Mouse (Mus musculus): ENCODE measurements at regions not wholly inside any gene's neighbourhood (a gene's known extent, or its start where the extent isn't known, plus 50 kb on each side); places are given as distances from the start of the nearest gene placed in this dataset.

DNA sequence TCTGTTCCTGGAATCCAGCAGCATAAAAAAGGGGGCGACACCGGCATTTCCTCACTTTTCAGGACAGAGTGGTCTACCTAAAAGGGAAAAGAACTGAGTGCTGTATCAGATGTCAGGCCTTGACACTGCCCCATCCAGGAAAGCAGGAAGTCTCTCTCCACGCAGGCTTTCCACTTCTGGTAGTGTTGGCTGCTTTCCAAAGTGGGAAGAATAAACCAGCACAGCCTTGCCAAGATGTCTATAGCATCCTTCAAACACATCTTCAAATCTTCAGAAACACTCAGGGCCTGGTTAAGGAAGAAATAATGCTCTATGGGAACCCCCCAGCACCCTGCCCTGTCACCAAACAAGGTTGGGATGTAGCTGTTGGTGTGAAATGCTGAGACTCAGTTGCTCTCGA, 127.5 kb upstream of the 1700025G04Rik start:
- Histone ChIP-seq H3K4me2 (ENCODE audit: low read depth, low read length) (no peak overlapping the region), H3K36me3 (replicated peaks; ENCODE audit: control insufficient read depth, insufficient read depth, low read depth, low read length) (no peaks in the 10 kb centered on the region), H3K4me3 (ENCODE audit: low read depth, low read length) (no peak overlapping the region), H3K9me3 (replicated peaks; ENCODE audit: control insufficient read depth, low read length) (no peaks in the 10 kb centered on the region), H3K9ac (replicated peaks; ENCODE audit: low read length) (no peak overlapping the region), H3K27me3 (ENCODE audit: control insufficient read depth, insufficient read depth, low read length) (no peaks in the 10 kb centered on the region), H3K27ac (replicated peaks; ENCODE audit: low read depth, low read length) (no peak overlapping the region), H3K4me1 (ENCODE audit: control insufficient read depth, insufficient read depth, low read length) (no peaks in the 10 kb centered on the region)
- 66% methylated on average over 4 of the region's 4 CpGs for WGBS
- ATAC-seq (replicated peaks; ENCODE audit: insufficient number of reproducible peaks, low FRiP score, low TSS enrichment, low read depth): no peak
- DNase-seq (ENCODE audit: low spot score): no peak

DNA sequence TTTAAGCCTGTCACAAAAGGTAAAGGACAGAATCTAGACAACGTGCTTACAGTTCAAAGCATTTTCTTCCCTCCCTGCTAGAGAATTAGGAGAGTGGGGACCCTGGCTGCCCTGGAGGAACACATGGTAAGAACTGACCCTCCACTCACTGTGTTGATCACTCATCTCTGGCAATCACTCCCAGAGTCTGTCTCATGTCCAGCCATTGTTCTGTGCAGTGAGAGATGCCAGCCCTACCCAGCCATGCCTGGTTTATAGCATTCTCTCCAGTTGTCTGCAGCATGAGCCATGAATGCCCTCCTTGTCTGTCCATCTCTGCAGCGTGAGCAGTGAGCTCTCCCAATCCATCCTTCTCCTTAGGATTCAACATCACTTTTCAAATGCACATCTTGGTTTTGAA, 124.5 kb upstream of the 1700025G04Rik start:
- Histone ChIP-seq H3K9me3 (replicated peaks; ENCODE audit: control insufficient read depth, low read length) (no peaks in the 10 kb centered on the region), H3K36me3 (replicated peaks; ENCODE audit: control insufficient read depth, insufficient read depth, low read depth, low read length) (no peaks in the 10 kb centered on the region), H3K27ac (replicated peaks; ENCODE audit: low read depth, low read length) (no peak overlapping the region), H3K4me2 (ENCODE audit: low read depth, low read length) (no peak overlapping the region), H3K27me3 (ENCODE audit: control insufficient read depth, insufficient read depth, low read length) (no peaks in the 10 kb centered on the region), H3K9ac (replicated peaks; ENCODE audit: low read length) (no peak overlapping the region), H3K4me3 (ENCODE audit: low read depth, low read length) (no peak overlapping the region), H3K4me1 (ENCODE audit: control insufficient read depth, insufficient read depth, low read length) (no peaks in the 10 kb centered on the region)
- WGBS: 73% methylated on average over 2 of the region's 2 CpGs
- DNase-seq (ENCODE audit: low spot score) (no peak), ATAC-seq (replicated peaks; ENCODE audit: insufficient number of reproducible peaks, low FRiP score, low TSS enrichment, low read depth) (no peak)

DNA sequence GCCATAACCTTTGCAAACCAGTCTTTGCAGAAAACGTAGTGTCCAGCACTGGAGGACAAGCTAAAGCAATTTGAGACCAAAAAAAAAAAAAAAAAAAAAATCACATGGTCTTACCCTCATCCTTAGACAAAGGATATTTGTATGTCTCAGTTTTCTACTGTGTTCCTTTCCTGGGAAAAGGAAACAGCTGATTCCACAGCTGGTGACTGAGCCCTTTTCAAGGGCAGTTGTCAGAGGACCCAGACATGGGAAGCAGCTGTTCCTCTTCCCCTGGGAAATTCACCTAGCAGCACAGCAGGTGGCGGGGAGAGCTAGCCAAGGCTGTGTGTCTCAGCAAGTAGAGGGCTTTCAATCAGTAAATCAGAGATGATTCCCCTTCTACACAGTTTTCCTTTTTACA, 113.3 kb upstream of the 1700025G04Rik start:
- Histone ChIP-seq H3K4me1 (ENCODE audit: control insufficient read depth, insufficient read depth, low read length) (no peaks in the 10 kb centered on the region), H3K9me3 (replicated peaks; ENCODE audit: control insufficient read depth, low read length) (no peaks in the 10 kb centered on the region), H3K9ac (replicated peaks; ENCODE audit: low read length) (no peak overlapping the region), H3K36me3 (replicated peaks; ENCODE audit: control insufficient read depth, insufficient read depth, low read depth, low read length) (no peaks in the 10 kb centered on the region), H3K27ac (replicated peaks; ENCODE audit: low read depth, low read length) (no peak overlapping the region), H3K27me3 (ENCODE audit: control insufficient read depth, insufficient read depth, low read length) (no peaks in the 10 kb centered on the region), H3K4me3 (ENCODE audit: low read depth, low read length) (no peak overlapping the region), H3K4me2 (ENCODE audit: low read depth, low read length) (no peak overlapping the region)
- 44% methylated on average over 2 of the region's 2 CpGs for WGBS
- DNase-seq (ENCODE audit: low spot score) (peak; percentile 51), ATAC-seq (replicated peaks; ENCODE audit: insufficient number of reproducible peaks, low FRiP score, low TSS enrichment, low read depth) (no peak; the same call in 1 of the 2 replicates)

DNA sequence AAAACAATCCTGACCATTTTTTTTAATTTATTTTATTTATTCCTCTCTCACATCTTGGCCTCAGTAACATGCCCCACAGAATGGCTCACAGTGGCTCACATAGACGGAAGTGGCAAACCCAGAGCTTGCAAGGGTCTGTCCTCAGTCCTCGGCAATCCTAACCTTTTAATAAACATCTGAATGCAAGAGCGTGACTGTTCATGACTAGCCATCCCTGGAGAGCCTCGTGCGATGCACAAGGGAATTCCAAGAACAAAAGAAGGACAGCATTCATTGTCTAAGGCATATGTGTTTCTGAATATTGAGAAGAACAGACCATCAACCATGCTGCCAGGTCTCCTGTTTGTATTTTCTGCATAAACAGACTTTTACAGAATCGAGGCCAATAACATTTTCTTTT, 98.8 kb upstream of the 1700025G04Rik start:
- H3K27me3 ChIP-seq (ENCODE audit: control insufficient read depth, insufficient read depth, low read length): no peaks in the 10 kb centered on the region
- no peaks in the 10 kb centered on the region for H3K9me3 ChIP-seq (replicated peaks; ENCODE audit: control insufficient read depth, low read length)
- WGBS: 66% methylated on average over 6 of the region's 6 CpGs
- H3K27ac ChIP-seq (replicated peaks; ENCODE audit: low read depth, low read length): no peak overlapping the region
- no peak overlapping the region for H3K9ac ChIP-seq (replicated peaks; ENCODE audit: low read length)
- no peak for DNase-seq (ENCODE audit: low spot score)
- H3K36me3 ChIP-seq (replicated peaks; ENCODE audit: control insufficient read depth, insufficient read depth, low read depth, low read length): no peaks in the 10 kb centered on the region
- H3K4me2 ChIP-seq (ENCODE audit: low read depth, low read length): no peak overlapping the region
- no peak for ATAC-seq (replicated peaks; ENCODE audit: insufficient number of reproducible peaks, low FRiP score, low TSS enrichment, low read depth)
- no peaks in the 10 kb centered on the region for H3K4me1 ChIP-seq (ENCODE audit: control insufficient read depth, insufficient read depth, low read length)
- no peak overlapping the region for H3K4me3 ChIP-seq (ENCODE audit: low read depth, low read length)

DNA sequence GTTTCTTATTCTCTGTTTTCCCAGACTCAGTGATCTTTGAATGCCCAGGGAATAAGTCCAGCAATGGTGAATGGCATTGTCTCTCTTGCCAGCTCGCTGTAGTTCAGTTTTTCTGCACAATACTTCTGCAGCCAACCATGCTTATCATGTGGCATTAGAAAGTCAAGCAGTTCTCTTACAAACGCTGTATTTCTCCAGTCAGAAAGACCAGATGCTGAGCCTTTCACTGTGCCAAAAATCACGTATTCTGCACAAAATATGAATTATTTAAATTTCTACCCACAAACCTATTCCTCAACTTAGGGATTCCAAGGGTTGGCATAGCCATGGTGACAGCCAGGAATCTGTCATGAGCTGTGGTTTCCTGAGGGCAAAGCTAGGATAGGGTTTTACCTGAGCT, 95.0 kb upstream of the 1700025G04Rik start:
- Histone ChIP-seq H3K27ac (replicated peaks; ENCODE audit: low read depth, low read length) (no peak overlapping the region), H3K9ac (replicated peaks; ENCODE audit: low read length) (no peak overlapping the region), H3K27me3 (ENCODE audit: control insufficient read depth, insufficient read depth, low read length) (no peaks in the 10 kb centered on the region), H3K4me2 (ENCODE audit: low read depth, low read length) (no peak overlapping the region), H3K9me3 (replicated peaks; ENCODE audit: control insufficient read depth, low read length) (no peaks in the 10 kb centered on the region), H3K4me1 (ENCODE audit: control insufficient read depth, insufficient read depth, low read length) (no peaks in the 10 kb centered on the region), H3K4me3 (ENCODE audit: low read depth, low read length) (no peak overlapping the region), H3K36me3 (replicated peaks; ENCODE audit: control insufficient read depth, insufficient read depth, low read depth, low read length) (no peaks in the 10 kb centered on the region)
- WGBS: 85% methylated on average over 3 of the region's 3 CpGs
- ATAC-seq (replicated peaks; ENCODE audit: insufficient number of reproducible peaks, low FRiP score, low TSS enrichment, low read depth) (no peak), DNase-seq (ENCODE audit: low spot score) (no peak)

DNA sequence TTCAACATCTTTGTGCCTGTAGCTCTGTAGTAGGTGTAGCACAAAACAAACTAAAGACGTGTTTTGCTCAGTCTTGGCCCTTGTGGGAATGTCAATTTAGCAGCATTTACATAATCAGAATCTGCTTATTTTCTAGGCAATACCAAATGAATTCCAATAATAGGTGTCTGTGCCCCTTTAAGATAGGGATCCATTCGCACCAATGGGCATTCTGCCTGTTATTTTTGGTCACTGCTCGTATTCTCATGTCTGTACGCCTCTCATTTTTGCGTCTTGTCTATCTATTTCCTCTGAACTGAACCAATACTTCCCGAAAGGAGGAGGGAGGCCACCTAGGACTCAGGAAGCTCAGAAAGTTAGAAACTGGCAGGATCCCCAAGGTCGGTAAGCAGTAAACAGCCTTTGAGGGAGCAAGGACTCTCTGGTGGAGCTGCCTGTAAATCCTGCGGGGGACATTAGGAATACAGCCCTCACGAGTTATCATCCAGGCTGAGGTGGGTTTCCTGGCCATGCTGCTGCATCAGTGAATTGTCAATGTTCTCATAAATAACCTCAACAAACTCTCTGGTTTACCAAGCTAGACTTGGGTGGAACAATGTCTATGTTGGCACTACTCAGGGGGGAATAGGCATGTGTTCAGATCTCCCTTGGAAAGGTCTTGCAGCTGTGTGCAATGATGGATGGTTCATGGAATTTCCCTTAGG, 86.5 kb upstream of the 1700025G04Rik start:
- WGBS: 83% methylated on average over 9 of the region's 9 CpGs
- no peak for ATAC-seq (replicated peaks; ENCODE audit: insufficient number of reproducible peaks, low FRiP score, low TSS enrichment, low read depth)

DNA sequence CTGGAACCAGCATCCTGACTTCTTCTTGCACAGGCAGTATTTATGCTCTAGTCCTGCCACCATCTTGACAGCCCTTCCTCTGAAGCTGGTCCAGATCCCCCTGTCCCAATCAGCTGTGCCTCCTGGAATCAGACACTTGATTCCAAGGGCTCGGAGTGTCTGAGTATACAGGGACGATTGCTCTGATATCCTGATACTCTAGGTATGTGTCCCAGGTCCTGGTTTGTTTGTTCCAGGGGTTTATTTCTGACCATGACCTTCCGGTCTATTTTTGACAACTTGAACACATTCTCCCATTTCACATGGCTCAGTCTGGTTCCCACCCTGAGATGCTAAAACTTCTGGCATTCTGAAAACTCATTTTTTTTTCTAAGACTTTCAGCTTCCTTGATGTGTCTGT, 85.8 kb upstream of the 1700025G04Rik start:
- no peak overlapping the region for H3K4me2 ChIP-seq (ENCODE audit: low read depth, low read length)
- DNase-seq (ENCODE audit: low spot score): no peak
- no peaks in the 10 kb centered on the region for H3K4me1 ChIP-seq (ENCODE audit: control insufficient read depth, insufficient read depth, low read length)
- no peak overlapping the region for H3K9ac ChIP-seq (replicated peaks; ENCODE audit: low read length)
- no peak overlapping the region for H3K27ac ChIP-seq (replicated peaks; ENCODE audit: low read depth, low read length)
- WGBS: 85% methylated on average over 3 of the region's 3 CpGs
- H3K36me3 ChIP-seq (replicated peaks; ENCODE audit: control insufficient read depth, insufficient read depth, low read depth, low read length): no peaks in the 10 kb centered on the region
- H3K4me3 ChIP-seq (ENCODE audit: low read depth, low read length): no peak overlapping the region
- no peaks in the 10 kb centered on the region for H3K9me3 ChIP-seq (replicated peaks; ENCODE audit: control insufficient read depth, low read length)
- no peak for ATAC-seq (replicated peaks; ENCODE audit: insufficient number of reproducible peaks, low FRiP score, low TSS enrichment, low read depth)
- H3K27me3 ChIP-seq (ENCODE audit: control insufficient read depth, insufficient read depth, low read length): no peaks in the 10 kb centered on the region

More for the DNA sequence above, 86.5 kb upstream of the 1700025G04Rik start:
- DNase-seq (ENCODE audit: low spot score): no peak
- Histone ChIP-seq H3K4me3 (ENCODE audit: low read depth, low read length) (no peak overlapping the region), H3K36me3 (replicated peaks; ENCODE audit: control insufficient read depth, insufficient read depth, low read depth, low read length) (no peaks in the 10 kb centered on the region), H3K27ac (replicated peaks; ENCODE audit: low read depth, low read length) (no peak overlapping the region), H3K9ac (replicated peaks; ENCODE audit: low read length) (no peak overlapping the region), H3K9me3 (replicated peaks; ENCODE audit: control insufficient read depth, low read length) (no peaks in the 10 kb centered on the region), H3K4me1 (ENCODE audit: control insufficient read depth, insufficient read depth, low read length) (no peaks in the 10 kb centered on the region), H3K27me3 (ENCODE audit: control insufficient read depth, insufficient read depth, low read length) (no peaks in the 10 kb centered on the region), H3K4me2 (ENCODE audit: low read depth, low read length) (no peak overlapping the region)

DNA sequence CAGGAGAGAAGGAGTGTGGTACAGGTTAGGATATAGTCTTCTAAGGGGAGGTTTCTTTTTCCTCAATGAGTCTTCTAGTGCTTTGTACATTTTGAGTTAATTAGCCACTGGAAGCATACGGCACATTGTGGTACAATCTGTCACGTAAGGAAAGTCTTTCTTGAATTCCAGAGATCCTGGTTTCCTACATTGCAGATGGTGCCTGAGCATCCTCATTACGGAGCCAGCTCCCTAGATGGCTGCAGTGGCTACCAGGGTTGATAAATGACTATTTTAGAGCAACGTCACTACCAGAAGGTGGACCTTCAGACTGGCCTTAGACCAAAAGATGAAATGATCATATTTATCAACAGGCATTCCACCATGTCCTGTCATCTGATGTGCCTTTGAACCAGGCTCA, 84.5 kb upstream of the 1700025G04Rik start:
- no peak overlapping the region for H3K27ac ChIP-seq (replicated peaks; ENCODE audit: low read depth, low read length)
- DNase-seq (ENCODE audit: low spot score) (no peak), ATAC-seq (replicated peaks; ENCODE audit: insufficient number of reproducible peaks, low FRiP score, low TSS enrichment, low read depth) (no peak)
- H3K36me3 ChIP-seq (replicated peaks; ENCODE audit: control insufficient read depth, insufficient read depth, low read depth, low read length): no peaks in the 10 kb centered on the region
- no peak overlapping the region for H3K4me3 ChIP-seq (ENCODE audit: low read depth, low read length)
- no peak overlapping the region for H3K9ac ChIP-seq (replicated peaks; ENCODE audit: low read length)
- WGBS: 89% methylated on average over 4 of the region's 4 CpGs
- H3K4me1 ChIP-seq (ENCODE audit: control insufficient read depth, insufficient read depth, low read length): no peaks in the 10 kb centered on the region
- no peaks in the 10 kb centered on the region for H3K27me3 ChIP-seq (ENCODE audit: control insufficient read depth, insufficient read depth, low read length)
- H3K4me2 ChIP-seq (ENCODE audit: low read depth, low read length): no peak overlapping the region
- no peaks in the 10 kb centered on the region for H3K9me3 ChIP-seq (replicated peaks; ENCODE audit: control insufficient read depth, low read length)
